Mouse (Mus musculus) frontal cortex, postnatal 10 days (tissue): ENCODE data around the gene Rrp12.
"Not testable (repeated sequence)": the region's sequence is repeated elsewhere in the genome, so short reads cannot be mapped to it uniquely, and the experiment has no call there.

Experiments
- DNase-seq, 2 experiments: peaks; one replicate each; pipeline ENCODE4 v3.0.0; 2022; ENCODE audit warnings: low spot score in 2 of 2, mixed read lengths in 1 of 2

Rrp12 gene

GRCm38 (mm10) chr19:41906311-41907078 is 10.5 kb upstream of the Rrp12 start:
- no peak for DNase-seq

GRCm38 (mm10) chr19:41905246-41905645 is 9.3 kb upstream of the Rrp12 start:
- no peak for DNase-seq

DNA sequence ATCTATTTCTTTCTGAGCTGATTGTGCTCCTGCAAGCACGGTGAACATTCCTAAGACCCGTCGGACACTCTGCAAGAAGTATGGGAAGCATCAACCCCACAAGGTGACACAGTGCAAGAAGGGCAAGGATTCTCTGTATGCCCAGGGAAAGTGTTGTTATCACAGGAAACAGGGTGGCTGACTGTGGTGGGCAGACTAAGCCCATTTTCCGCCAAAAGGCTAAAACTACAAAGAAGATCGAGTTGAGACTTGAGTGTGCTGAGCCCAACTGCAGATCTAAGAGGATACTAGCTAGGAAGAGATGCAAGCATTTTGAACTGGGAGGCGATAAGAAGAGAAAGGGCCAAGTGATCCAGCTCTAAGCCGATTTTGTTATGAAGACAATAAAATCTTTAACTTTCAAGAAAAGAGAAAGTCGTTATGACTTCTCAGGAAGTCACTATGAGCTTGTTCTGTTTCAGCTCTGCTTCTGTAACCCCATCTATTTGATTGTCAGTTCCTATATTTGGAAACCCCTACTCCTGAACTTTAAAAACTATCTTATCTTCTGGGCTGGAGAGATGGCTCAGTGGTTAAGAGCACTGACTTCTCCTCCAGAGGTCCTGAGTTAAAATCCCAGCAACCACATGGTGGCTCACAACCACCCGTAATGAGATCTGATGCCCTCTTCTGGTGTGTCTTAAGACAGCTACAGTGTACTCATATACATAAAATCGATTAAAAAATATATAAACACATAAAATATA is 7.0 kb upstream of the Rrp12 start:
- no peak for DNase-seq

GRCm38 (mm10) chr19:41901696-41902095 is 5.7 kb upstream of the Rrp12 start:
- DNase-seq, result no peak

DNA sequence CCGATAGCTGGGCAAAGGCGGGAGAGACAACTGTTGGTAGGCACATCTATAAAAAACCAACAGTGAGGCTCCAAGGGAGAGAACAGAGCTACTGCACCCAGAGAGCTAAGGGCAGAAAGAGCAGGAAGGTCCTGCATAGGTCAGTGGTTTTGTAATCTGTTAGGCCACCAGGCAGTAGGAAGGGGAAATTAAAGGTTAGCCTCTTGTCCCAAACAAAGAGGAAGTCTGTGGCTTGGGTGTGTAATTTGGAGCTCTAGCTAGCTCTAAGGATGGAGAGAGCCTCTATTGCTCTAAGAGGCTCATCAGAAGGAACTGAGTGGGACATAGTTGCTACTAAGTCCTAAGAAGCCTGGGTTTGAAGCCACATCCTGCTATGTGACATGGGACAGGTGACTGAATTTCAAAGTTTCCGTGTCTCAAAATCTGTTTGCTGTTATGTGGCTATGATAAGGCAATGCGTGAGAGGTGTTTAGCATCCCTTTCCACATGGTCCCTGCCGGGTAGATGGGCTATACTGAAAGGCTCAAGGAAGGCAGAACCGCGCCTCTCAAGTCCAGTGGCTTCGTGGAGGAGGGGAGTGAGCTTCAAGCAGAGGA is 4.6 kb upstream of the Rrp12 start:
- DNase-seq, result no peak

DNA sequence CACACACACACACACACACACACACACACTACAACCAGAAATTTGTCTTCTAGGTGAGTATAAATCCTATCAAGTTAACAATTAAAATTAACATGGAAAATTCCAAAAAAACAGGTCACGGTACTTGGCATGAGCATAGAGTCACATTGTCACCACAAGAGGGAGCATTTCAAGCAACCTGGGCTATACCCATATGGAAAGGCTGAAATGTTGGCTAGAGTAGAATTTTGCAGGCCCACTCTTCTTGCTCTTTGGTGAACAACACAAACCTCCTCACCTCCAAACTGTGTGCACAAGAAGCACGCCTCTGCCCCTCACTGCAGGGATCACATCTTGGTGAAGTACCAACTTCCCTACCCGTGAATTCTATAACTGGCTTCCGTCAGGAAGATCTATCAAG is 2.9 kb upstream of the Rrp12 start:
- DNase-seq, result no peak

DNA sequence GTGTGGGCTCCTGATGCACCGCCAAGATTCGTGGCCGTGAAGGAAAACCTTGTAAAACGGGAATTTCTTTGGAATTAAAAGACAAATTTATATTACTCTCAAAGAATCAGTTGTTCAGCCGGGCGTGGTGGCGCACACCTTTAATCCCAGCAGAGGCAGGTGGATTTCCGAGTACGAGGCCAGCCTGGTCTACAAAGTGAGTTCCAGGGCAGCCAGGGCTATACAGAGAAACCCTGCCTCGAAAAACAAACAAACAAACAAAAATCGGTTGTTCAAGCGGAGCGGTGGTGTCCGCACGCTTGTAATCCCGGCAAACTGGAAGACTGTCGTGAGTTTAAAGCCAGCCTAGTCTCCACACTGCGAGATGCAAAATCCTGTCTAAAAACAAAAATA is 342 bp upstream of the Rrp12 start:
- no peak for DNase-seq

GRCm38 (mm10) chr19:41894959-41895358 is 1.0 kb downstream of the Rrp12 start:
- no peak for DNase-seq

DNA sequence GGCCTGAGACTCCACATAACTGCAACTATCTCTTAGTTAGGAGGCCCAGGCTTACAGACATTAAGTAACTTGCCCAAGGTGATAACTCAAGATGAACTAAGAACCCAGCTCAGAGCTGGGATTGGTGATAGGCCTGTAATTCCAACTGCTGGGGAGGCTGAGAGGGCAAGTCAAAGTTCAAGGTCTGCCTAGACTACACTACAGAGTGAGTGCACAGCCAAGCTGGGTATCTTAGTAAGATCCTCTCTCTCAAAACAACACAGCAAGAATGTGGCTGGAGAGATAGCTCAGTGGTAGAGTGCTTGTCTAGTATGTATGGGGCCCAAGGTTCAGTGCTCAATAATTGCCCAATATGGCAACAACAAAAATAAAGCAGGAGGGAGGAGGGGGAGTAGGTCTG is 7.8 kb downstream of the Rrp12 start:
- no peak for DNase-seq

DNA sequence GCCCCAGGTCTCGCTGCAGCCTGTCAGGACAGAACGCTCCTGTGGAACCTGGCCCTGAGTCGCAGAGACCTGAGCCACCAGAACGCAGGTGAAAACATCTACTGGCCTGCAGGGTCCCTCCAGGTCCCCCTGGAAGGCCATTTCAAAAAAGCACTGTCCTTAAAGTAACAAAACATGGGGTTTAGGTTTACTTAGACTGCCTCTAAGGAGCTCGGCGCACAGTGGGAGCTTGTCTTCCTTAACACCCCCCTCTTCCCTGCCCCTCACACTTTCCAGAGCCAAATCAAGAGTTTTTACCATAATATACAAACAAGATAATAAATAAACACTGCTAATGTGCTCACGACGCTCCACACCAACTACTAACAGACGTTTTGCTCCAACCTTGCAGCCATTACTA is 12.1 kb downstream of the Rrp12 start:
- no peak for DNase-seq

- DNase-seq, result no peak
Observed at GRCm38 (mm10) chr19:41881842-41882241, 14.1 kb downstream of the Rrp12 start.

- DNase-seq, result no peak
Observed at GRCm38 (mm10) chr19:41874356-41874755, 21.6 kb downstream of the Rrp12 start.

GRCm38 (mm10) chr19:41872285-41872684 is 23.7 kb downstream of the Rrp12 start:
- DNase-seq, result no peak

DNA sequence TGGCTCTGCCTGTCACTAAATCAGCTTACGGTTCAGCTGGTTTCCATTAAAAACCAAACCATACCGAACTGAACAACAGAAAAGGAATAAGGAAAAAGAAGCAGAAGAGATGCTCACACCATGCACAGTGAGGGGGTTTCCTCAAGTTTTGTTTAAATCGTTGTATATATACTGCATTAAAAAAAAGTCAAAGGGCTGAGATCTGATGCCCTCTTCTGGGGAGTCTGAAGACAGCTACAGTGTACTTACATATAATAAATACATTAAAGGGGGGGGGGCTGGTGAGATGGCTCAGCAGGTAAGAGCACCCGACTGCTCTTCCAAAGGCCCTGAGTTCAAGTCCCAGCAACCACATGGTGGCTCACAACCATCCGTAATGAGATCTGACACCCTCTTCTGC is 26.0 kb downstream of the Rrp12 start:
- DNase-seq, result not testable (repeated sequence)

GRCm38 (mm10) chr19:41869296-41869695 is 26.7 kb downstream of the Rrp12 start:
- no peak for DNase-seq

DNA sequence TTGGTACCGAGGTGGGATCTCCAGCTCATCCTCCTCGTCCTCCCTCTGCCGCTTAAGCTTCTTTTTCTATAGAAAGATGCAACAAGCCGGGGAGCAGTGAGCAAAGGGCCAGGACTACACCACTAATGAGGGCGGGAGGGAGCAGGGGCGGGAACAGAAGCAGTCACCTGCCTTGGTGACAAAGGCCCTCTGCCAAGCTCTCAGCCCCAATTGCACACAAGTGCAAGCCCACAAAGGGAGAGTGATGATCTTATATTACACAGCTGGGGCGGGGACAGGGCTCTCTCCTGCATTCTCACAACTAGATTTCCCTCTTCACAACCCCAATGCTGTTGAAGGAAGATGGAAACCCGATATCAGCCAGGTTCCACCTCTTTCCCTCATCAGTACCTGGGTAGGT is 29.3 kb downstream of the Rrp12 start:
- DNase-seq, result no peak

GRCm38 (mm10) chr19:41857816-41858310 is 38.1 kb downstream of the Rrp12 start:
- DNase-seq, result no peak

DNA sequence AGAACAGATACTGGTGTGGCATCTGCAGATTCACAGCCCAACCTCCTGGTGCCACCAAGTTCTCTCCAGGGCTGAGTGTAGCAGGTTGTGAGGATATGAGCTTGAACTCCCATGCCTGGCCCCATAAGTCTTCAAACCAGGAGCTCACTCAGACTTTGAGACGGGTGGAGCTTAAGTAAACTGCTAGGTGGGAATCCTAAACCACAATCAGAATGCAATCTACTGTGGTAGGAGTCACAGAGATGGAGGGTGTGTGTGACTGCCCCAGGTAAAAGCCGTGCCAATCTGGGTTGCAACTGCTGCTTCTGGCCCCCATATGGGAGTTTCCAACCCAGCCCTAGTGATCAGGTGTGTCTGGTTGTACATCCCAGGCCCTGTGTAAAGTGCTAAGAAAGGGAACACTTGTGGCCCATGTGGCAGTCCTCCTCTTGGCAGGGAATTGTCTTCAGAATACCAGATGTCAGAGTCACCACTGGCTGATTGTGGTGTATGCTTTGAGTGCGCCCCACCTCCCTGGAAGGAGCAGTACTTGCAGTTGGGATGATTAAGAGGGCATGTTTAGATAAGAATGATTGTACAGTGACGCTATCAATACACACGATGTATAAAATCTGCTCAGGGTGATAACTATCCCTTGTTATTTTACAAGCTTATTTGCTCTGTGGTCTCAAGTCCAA is 38.7 kb downstream of the Rrp12 start:
- DNase-seq, result no peak

DNA sequence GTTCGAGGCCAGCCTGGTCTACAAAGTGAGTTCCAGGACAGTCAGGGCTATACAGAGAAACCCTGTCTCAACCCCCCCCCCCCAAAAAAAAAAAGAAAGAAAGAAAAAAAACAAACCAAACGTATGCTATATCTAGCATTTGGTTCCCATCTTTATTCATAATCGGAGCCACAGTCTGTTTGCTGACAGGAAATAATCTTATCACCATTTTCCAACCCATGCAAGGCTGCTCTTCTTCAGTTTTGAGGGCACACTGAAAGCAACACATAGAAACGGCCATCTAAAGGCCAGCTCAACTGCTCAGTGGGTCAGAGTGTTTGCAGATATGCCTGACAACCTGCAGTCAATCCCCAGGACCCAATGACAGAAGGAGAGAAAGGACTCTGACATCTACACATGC is 43.5 kb downstream of the Rrp12 start:
- DNase-seq, result no peak

DNA sequence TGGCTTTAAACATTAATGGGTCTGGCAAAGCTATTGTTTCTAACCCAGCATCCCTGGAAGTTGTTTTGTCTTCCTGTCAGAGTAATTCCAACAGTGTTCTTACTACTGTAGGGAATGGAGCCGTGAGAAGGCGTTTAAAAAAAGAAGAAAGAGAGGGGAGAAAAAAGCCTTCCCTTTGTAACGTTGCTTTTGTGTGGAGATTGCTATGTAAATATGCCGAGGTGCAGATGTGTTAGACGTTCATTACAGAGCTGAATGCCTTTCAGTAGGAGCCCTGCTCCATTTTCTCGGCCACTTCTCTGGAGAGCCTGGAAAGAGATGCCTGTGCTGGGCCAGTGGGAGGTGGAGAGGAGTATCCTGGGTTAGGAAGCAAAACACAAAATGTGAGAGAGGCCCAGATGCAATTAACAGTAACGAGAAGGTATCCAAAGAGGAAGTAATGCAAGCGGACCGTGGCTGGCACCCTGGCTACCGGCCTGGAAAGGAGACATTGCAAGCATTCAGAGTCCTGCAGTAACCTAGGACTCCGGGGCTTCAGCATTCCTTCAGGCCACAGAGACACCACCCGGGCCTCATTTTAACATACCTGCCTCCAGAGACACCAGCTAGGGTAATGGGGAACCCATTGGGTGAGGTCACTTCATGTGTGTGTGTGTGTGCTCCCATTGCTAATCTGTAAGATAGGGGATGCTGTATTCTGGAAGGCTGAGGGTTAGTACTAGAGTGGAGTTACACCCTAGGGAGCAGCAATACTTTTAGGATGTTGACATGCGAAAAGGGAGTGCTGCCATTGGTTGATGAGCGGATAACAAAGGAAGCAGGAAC is 45.0 kb downstream of the Rrp12 start:
- no peak for DNase-seq

DNA sequence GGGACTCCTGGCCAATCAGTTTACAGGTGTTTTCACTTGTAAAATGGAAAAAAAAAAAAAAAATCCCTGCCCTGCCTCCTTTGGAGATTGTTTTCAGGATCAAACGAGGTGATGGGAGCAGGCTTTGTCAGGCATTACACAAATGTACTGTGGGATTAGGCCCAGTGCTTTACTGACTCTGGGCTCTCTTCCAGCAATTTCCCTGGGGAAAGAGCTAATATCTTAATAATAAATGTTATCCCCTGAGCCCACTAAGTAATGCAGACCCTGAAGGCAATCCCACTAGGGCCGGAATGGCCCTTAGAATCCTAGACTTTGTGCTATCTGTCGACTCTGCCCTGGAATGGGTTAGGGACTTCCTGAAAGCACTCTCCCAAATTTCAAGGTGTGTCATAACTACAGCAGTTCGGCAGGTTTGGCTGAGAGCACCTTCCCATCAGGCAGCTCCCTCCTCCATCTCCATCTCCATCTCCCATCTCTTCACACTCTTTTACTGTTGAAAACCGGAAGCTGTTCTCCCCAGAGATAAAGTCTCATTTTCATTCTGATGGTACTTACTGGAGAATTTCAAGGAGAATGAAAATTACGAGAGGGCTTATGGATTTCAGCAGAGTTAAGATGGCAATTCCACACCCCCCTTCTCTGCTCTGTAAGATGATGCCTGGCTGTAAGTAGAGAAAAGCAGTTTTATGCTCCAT is 45.8 kb downstream of the Rrp12 start:
- no peak for DNase-seq
